Mouse (Mus musculus) ES-E14 (cell line): ENCODE results near the gene Srl.

Source experiments
- ZC3H11A ChIP-seq: IDR thresholded peaks from 2 replicates; pipeline ENCODE4 v1.6.1; 2012; ENCODE audit warnings: low read depth, mild to moderate bottlenecking, inconsistent platforms, low read length, borderline replicate concordance
- ZNF384 ChIP-seq: IDR thresholded peaks from 2 replicates; pipeline ENCODE4 v1.6.1; 2012; ENCODE audit warnings: low read depth, low read length, inconsistent platforms

DNA sequence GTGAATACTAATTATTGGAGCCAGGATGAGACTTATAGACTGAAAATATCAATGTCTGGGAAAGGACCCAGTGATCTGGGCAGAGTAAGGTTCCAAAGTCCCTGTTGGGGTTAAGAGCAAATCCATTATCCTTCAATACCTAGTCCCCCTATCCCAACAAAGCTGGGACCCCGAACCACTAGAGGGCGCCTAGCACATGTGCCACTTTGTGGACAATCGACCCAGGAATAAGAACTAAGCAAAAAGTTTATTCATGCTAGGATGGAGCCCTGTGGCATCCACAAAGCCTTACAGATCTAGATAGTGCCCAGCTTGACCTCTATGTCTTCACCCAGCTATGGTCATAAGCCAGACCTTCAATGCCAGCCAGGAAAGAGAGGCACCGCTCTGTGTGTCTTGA, 26.3 kb upstream of the Srl start:
- TF ChIP-seq ZNF384 (no peak), ZC3H11A (peak; percentile 49; the same call in 1 of the 2 replicates)
